Mouse (Mus musculus) adrenal gland, adult 18-20 months (tissue): ENCODE measurements around the gene Cfdp1. TPM values are rescaled to one million over a fixed set of nuclear protein-coding genes. Genes with fewer than 3 reads are reported as not detected.
"Not testable (repeated sequence)": the region's sequence is repeated elsewhere in the genome, so short reads cannot be mapped to it uniquely, and the experiment has no call there.

Source experiments
- DNase-seq, 2 experiments: peaks; one replicate each; pipeline ENCODE4 v3.0.0; 2021 to 2022; ENCODE audit warnings: low spot score in 2 of 2
- total RNA-seq, 2 experiments: library from RNA; stranded (reverse); gene quantifications; 1 replicate in 1 of 2; 2 replicates in 1 of 2; pipeline ENCODE4 v1.2.3; 2021

Cfdp1 gene
- total RNA-seq, 2 experiments from 2014 or later: 68.2 to 77.9 TPM

DNA sequence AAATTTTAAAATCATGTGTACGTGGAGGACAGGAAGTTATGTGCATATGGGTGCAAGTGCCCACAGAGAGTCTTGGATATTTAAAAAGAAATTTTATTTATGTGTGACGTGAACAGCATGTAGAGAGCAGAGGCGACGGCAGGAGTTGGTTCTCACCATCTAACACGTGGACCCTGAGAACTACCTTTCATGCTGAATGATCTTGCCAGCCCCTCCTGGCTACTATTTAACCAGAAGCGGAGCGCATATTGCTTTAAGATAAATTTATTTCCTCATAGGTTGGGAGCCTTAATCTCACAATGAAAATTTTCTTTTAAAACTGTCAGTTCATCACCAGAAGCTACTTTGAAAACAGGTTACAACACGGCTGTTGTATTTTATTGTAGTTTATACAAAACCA is 10.6 kb upstream of the Cfdp1 start:
- no peak for DNase-seq

DNA sequence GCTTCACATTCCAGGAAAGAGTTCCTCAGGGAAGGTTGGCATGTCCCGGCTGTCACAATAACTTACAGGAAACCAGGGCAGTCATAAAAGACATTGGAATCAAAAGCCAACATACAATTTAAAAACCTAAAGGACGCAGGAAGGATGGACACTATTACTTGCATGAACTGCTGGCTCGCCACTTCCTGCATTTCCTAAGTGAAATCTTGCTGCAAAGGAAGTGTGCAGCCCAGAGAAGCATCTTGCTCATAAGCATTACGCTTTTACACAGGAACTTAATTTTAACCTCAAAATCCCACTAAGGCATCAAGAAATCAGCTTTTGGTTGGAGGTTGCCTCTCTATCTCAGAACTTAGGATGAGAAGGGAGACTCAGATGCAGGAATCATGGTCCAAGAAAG is 9.2 kb upstream of the Cfdp1 start:
- no peak for DNase-seq

DNA sequence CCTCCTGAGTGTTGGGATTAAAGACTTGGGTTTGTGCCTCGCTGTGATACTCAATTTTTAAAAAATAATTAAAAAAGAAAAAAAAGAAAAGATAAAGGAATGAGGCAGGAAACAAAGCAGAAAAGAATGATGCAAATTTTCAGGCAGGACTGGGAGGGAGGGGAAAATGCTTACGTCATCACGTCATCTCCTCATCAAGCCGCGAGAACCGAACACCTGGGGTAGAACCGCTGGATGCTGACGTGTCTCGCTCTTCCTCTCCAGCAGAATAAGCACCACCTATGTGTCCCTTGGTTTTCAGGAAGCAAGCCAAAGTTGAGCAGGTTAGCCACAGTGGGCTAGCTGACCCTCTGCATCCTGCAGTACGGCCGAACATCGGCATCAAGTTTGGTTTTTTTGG is 1.9 kb upstream of the Cfdp1 start:
- no peak for DNase-seq

DNA sequence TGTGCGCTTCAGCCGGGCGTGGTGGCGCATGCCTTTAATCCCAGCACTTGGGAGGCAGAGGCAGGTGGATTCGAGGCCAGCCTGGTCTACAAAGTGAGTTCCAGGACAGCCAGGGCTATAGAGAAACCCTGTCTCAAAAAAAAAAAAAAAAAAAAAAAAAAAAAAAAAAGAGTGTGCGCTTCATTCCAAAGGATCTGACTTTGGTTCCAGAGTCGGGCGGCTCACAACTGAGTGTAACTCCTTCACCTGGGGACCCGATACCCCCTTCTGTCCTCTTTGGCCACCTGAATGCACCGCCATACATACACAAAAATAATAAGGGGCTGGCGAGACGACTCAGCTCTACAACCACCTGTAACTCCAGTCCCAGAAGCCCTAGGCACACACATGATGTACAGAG is 872 bp downstream of the Cfdp1 start:
- not testable (repeated sequence) for DNase-seq

DNA sequence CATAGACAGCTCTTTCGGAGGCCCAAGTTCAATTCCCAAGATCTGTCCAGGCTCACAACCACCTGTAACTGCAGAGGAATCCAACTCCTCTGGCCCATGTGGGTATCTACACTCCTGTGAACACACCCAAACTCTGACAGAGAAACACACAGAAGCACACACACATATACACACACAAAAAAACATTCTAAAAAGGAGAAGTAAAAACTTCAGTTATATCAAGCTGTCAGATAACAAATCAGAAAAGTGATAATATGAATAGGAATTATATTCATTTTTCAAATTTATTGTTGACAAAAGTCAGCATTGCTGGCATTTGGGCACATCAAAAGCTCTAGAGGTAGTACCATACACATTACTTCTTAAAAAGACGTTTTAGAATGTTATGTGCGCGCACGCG is 7.3 kb downstream of the Cfdp1 start:
- DNase-seq: no peak

DNA sequence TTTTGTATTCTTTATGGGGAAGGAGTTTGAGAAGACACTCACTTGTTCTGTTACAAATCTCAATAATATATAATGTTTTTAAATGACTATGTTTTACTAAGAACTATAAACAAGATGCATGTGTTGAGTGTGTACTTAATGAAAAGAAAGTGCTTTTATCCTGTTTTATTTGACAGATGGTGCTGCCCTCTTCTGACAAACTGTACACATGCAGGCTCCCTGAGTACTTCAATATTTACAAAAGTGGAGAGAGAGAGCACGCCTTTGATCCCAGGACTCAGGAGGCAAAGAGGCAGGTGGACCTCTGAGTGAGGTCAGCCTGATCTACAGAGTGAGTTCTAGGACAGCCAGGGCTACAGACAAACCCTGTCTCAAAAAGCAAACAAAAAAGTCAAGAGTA is 18.6 kb downstream of the Cfdp1 start:
- DNase-seq: no peak

DNA sequence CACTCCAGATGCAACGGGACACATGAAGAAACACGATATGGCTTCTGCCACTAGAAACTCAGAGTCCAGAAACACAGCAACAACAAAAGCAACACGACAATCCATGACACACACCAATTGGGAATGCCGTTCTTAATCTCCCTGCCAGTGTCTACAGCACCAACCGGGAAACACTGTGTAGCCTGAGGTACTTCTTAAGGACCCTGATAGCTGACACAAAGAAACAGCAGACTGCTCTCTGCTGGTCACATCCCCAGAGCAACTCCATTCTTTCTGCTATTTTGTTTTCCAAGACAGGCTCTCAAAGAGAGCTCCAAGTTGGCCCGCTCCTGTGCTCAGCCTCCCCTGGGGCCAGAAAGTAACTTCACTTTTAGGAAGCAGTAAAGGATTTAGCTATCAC is 20.1 kb downstream of the Cfdp1 start:
- no peak for DNase-seq

DNA sequence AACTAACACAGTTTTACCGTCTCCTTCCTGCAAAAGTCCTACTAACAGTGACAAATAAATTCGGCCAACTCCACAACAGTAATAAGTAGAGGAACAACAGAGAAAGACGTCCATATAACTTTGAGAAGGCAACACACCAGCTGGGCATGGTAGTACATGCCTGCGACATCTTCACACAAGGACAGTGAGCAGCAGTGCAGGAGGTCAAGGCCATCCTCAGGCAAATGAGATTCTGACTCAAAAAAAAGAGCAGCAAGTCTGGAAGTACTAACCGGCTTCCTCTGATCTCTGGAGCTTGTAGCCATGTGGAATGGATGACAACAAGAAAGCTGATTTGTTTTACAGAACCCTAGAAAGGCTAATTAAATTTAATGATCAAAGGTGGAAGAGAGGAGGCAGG is 21.1 kb downstream of the Cfdp1 start:
- DNase-seq: peak in 1 of 2 experiments; percentile 23

DNA sequence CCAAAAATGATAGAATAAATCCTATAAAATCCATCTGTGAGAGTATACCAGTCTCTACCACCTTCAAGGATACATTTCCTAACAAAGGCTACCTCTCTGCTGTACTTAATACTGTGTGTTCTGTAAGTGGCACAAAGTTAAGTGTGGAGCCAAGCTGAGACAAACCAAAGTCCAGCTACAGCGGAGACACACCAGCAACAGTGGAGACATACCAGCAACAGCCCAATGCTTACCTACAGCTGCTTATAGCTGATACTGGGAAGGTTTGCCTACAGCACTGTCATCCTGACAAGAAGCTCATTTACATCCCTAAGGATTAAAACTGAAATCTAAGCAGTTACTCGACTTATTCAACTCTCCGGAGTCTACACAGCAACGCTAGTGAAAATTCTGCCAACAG is 22.1 kb downstream of the Cfdp1 start:
- DNase-seq: no peak

DNA sequence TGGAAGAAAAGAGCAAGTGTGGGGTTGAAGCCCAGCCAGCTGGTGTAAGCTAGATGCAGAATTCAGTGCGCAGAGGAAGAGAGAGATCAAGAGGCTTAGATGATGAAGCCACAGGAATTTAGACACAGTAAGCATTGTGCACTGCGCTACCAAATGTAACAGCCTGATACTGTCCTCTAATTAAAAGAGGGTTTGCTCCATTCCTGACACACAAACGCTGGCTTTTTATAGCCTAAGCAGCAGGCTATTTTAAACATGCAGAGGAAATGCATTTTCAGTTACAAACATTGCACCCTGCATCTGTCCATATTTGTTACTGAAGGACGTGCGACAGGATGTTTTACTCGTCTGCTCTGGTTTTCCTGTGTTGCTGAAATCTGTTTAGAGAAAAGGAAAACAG is 25.5 kb downstream of the Cfdp1 start:
- DNase-seq: no peak

DNA sequence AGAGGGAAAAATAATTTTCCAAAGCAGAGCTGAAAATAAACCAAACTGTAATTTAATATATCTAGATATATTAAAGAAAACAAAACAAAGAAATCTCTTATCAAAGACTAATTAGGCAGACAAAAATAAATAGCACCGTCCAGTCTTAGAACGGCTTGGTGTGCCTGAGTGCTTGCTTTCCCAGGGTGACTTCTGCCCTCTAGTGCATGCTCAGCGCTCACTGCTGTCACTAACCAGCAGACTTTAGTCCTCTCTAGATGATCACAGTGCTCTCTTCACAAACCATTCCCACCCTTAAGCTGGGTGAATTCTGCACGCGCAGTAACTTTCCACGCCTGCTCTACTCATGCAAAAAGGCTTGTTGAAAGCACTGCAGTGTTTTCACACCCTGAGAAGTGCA is 28.9 kb downstream of the Cfdp1 start:
- no peak for DNase-seq

DNA sequence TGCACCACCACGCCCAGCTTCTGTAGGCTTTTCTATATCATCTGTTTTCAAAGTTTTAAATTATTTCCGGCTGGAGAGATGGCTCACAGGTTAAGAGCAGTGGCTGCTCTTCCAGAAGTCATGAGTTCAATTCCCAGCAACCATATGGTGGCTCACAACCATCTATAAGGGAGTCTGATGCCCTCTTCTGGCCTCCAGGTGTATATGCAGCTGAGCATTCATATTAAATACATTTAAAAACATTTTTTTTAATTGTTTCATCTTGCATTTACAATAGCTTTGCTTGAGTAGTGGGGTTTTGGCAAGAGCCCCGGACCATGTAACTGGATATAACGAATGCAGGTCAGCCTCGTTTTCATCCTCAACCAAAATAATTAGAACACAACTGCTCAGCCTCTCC is 29.8 kb downstream of the Cfdp1 start:
- DNase-seq: no peak

DNA sequence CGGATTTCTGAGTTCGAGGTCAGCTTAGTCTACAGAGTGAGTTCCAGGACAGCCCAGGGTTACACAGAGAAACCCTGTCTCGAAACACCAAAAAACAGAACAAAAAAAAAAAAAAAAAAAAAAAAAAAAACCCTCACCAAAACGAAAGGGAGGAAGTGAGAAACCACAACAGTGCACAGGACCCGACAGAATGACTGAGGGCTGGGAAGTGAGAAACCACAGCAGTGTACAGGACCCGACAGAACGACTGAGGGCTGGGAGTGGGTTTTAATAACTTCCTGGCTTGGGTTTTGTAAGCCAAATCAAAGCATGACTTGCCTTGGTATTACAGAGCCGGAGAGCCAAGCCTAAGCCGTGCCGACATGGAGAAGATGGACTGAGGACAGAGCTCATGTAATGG is 32.9 kb downstream of the Cfdp1 start:
- DNase-seq: no peak

DNA sequence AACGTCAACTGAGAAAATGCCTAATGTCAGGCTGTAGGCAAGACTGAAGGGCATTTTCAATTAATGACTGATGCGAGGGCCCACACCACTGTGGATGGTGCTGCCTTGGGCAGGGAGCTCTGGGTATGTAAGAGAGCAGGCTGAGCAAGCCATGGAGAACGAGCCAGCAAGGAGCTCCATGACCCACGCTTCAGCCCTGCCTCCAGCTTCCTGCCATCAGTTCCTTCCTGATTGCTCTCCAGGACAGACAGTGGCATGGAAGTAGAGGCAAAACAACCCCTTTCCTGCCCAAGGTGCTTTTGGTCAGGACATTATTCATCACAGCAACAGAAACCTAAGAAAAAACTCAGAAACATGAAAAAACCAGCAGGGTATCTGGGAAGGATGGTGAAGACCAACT is 33.4 kb downstream of the Cfdp1 start:
- no peak for DNase-seq

DNA sequence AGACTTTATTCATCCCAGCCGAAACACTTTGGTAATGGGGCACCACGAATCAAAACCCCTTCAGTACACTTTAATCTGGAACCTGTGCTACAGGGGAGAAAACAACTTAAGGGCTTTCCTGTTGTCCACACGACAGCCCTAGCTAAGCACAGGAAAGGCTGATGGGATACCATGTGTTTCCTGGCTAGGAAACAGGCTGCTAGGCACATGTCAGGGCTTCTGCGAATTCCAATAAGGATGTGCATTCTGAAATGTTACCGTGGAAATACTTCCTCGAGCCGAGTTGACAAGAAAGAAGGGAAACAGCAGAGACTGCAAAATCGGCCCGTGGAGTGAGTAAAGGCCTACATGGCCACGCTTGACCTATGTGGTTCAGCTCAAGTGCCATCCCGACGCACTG is 34.1 kb downstream of the Cfdp1 start:
- no peak for DNase-seq

DNA sequence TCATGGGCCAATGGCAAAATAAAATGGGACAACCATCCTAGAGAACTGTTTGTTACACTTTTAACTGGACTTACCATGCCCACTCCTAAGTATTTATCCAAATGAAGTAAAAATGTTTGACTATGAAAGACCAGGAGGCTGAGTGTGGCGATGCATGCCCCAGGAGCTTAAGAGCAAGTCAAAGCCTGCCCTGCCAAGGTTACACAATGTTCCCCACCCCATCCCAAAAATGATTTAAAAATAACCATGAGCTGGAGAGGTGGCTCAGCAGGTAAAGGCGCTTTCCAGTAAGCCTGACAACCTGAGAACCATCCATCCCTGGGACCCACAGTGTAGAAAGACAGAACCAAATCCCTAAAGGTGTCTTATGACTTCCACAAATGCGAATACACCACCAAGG is 35.5 kb downstream of the Cfdp1 start:
- DNase-seq: no peak

DNA sequence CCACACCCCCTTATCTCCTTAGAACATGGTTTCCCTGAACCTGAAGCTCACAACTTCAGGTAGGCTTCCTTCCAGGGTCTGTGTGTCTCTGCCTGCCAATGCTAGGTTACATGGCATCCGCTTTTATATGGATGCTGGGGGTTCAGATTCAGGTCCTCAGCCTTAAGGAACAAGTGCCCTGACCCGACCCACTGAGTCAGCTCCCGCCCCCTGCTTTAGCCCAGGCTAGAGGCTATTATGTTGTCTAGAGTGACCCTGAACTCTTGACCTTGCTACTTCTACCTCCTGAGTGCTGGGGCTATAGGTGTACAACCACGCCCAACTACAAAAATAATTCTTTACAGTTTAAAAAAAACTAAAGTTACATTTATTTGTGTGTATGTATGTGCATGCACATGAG is 39.0 kb downstream of the Cfdp1 start:
- no peak for DNase-seq

DNA sequence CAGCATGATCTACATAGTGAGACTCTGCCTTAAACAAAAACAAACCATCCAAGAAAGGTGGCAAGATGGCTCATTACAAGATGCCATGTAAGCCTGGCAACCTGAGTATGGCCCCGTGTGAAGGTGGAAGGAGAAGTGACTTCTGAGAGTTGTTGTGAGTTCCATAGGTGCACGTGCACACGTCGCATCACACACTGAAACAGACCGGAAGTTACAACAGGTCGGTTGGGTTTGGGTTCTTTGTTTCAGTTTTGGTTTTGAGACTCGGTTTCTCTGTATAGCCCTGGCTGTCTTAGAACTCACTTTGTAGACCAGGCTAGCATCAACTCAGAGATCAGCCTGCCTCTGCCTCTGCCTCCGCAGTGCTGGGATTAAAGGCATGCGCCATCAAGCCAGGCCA is 40.3 kb downstream of the Cfdp1 start:
- DNase-seq: no peak

DNA sequence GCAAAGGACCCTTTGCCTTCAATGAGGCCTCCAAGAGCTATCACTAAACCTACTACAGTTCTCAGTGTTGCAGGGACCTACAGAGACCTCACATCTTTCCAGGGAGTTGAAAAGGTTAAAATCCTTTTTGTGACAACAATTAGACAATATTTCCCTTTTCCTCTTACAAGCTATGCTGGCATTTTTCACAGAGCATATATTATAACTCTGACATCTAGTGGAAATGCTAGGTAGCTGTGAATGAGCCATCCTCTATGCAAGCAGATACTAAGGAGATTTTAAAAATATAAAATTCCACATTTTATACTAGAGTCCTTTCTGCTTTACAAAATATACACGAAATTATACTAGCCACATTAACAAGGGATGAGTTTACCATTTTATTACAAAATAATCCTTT is 41.3 kb downstream of the Cfdp1 start:
- no peak for DNase-seq

DNA sequence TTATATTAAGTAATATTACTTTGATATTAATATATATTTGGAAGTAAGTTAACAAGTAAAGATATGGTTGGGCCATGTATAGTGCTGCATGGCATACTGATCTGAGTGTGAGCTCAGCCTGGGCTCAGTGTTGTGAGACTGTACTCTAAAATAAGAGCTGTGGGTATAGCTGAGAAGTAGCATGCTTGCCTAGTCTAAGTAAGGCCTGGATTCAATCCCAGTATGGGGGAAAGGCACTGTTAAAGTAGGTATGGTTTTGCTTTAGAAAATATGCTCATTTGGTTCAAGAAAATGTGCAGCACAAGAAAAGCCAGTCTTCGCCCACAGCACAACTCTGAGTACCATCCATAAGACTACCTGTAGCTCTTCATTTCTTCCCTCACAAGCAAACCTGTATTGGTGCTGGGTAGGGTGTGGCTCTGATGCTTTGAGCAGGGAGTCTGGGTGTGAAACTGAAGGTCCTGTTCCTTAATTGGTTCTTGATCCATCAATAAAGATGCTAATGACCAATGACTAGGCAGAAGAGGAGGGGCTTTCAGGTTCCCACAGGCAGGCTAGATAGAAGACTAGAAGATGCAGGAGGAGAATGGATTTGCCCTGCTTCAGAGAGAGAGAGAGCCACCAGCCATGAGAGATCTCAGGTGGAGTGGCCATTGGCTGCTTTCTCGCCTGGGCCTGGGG is 43.3 kb downstream of the Cfdp1 start:
- DNase-seq: no peak

DNA sequence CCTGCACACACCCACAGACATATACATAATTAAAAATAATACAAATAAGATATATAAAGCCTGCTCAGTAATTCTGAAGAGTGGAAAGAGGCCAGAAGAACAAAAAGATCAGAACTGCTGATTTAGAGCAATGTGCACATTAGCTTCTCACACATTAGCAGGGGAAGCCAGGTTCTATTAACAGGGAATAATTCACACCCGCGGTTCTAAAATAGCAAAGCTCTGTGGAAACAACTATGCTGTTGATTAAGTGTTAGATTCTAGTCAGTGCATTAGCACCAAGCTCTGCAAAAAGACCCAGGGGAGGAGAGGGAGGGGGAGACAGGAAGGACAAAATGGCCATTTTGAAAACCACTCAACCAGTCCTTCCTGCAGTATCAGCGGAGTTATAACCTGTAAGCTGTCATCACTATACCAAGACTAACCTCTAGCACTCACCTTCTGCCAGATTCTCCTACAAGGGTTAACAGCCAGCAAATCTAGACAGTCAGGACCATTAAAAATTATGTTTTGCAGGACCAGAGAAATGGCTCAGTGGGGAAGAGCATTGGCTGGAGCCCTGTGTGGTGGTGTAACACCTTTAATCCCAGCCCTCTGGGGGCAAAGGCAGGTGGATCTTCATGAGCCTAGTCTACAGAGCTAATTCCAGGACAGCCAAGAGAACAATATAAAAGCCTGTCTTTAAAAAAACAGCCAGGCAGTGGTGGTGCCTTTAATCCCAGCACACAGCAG is 45.0 kb downstream of the Cfdp1 start:
- no peak for DNase-seq

DNA sequence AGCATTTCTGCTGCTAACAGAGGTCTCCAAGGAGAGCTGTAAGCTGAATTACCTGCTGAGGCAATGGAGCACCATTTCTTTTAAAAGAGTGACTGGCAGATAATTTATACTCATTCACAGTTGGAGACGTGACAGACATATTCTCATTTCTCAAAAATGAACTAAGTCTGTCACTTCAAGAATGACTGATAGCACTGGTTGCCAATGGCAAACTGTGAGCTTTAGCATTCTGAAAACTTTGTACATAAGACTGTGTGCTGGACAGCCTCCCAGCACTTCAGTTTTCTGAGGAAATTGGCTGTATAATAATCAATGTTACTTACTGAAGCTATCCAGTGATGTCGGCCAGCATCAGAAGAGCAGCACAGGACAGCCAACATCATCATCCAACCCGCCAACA is 46.1 kb downstream of the Cfdp1 start:
- DNase-seq: no peak

DNA sequence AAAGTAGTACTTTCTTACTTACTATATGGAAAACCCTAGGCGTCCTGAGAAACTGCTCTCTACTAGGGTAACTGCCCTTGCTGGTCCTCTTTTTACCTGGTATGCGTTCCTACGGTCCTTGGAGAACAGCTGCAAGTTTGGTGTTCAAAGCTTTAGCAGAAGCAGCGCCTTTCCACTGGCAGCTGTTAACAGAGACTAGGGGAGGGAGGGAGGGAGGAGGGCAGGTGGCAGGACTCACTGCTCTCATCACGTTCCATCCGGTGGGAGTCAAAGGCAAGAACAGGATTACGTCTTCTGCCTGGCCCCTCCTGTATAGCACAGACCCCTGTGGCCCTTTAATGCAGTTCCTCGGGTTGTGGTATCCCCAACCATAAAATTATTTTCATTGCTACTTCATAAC is 50.7 kb downstream of the Cfdp1 start:
- no peak for DNase-seq
